Mouse (Mus musculus) retina, postnatal 1 day (tissue): ENCODE measurements around the gene Bank1.
"Not testable (repeated sequence)": the region's sequence is repeated elsewhere in the genome, so short reads cannot be mapped to it uniquely, and the experiment has no call there.

ENCODE experiments used
- DNase-seq: peaks from one replicate; pipeline ENCODE4 v3.0.0-alpha.2; 2012

Gene Bank1

DNA sequence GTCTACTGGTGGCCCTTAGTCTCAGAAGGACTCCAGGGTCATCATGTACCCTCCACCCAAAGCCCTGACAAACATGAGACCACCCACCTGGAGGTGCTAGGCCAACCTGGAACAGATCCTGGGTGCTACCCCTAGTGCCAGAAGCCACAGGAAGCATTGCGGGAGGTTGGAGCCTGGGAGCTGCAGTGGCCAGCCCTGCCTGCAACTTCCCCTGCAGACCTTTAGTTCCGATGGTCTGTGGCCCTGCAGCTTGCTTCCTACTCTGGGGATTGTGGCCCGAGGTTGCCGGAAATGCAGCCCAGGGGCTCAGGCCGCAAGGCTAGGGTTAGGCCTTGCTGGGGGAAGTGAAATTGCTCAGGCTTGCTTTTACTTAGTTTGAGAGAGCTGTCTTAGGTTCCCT, at the start of gene Bank1:
Gene Bank1, minus strand, starts transcription at position 284 of the 400 bp plus-strand sequence.
- DNase-seq: no peak

DNA sequence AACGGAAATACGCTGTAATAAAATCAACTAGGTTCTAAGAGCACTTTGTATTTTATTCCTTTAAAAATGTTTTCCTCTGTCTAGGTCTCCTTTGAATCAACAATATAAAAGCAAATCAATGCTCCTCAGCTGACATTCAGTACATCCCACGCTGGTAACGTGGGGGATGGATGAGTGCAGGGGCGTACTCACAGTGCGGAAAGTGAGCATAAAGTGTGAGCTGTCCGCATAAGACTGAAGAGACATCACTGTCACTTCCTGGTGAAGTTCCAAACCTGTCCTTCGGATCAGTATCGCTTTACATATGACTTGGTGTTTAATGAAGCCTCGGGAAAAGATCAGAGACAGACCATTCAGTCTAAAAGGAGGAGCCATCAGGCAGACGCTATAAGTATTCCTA, 44.0 kb upstream of the Bank1 start:
- no peak for DNase-seq

GRCm38 (mm10) chr3:136369466-136369865, 43.6 kb upstream of the Bank1 start:
- no peak for DNase-seq

DNA sequence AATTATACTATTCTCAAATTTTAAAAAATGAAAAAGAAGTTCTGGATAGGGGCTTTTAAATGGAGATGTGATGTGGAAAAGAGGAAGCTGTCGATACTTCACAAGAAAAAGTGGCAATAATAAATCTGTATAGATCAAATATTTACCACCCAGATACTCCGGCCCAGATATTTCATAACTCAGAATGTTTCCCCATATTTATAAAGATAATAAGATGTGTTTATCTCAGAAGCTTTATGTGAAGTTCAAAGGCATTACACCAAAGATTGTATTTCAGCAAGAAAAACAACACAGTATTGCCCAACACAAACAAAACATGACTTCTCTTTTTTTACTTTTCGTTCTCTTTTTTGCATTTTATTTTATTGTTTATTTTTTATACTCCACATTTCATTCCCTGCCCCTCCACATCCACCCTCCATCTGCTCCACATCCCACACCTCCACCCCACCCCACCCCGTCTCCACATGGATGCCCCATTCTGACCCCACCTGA, 42.7 kb upstream of the Bank1 start:
- DNase-seq: no peak

DNA sequence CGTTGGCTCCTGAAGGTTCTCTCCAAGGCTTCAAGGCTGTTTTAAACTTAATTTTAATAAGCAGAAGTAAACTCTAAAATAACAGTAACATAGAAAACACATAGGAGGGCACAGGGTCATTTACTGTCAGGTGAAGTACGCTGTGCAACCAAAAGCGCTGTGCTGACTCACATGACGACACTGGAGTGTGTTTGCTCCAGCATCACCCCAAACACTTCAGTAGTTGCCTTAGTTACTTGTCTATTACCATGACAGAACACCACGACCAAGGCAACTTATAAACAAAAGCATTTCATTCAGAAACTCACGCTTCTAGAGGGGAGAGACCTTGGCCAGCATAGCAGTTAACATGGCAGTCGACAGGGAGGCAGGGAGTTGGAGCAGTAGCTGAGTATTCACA, 23.8 kb upstream of the Bank1 start:
- no peak for DNase-seq

DNA sequence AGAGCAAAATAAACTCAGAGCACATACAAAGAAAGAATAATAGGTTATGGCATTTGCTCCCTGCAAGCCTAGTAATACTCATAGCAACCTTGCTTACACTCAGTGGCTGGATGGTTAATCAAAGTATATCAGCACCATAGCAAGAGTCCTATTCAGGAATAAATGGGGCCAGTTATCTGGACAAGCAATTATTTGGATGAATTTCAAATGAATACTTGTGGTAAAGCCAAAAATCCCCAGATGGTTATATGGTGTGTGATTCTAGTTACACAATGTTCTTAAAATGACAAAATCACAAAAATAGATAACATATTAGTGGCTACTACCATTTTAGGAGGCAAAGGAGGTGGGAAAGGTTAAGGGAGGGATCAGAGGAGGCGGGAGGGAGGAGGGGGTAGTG, 22.7 kb upstream of the Bank1 start:
- DNase-seq: no peak

DNA sequence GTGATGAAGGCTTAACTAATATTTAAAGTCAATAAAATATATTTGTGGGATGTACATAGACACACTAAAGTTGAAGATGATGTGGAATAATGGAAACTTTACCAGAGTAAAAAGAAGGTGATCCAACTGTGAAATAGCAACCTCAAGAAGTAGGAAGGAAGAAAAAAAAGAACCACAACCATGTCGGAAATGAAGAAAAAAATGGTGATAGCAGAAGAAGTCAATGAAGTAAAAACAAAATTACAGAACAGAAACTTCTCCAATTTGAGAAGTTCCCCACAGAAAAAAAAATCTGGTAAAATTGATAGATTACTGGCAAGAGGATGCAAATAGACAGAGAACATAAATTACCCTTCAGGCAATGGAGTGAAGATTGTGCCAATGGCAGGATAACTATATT, 21.4 kb upstream of the Bank1 start:
- DNase-seq: no peak

DNA sequence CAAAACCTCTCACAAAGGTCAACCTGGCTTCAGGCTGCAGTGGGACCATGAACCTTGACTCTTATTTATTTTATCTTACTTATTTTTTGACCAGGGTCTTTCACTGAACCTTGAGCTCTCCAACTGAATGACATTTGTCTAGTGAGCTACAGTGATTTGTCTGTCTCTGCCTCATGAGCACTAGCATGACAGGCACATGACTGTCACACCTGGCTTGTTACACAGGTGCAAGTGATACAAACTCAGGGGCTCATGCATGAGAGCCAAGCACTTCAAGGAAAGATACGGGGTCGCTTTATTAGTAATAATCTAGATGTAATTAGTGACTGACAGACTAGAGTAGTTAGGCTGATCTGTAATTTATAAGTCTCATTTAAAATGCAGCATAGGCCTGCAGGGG, 16.0 kb upstream of the Bank1 start:
- no peak for DNase-seq

- no peak for DNase-seq
Measured at GRCm38 (mm10) chr3:136339896-136340295, 14.0 kb upstream of the Bank1 start.

DNA sequence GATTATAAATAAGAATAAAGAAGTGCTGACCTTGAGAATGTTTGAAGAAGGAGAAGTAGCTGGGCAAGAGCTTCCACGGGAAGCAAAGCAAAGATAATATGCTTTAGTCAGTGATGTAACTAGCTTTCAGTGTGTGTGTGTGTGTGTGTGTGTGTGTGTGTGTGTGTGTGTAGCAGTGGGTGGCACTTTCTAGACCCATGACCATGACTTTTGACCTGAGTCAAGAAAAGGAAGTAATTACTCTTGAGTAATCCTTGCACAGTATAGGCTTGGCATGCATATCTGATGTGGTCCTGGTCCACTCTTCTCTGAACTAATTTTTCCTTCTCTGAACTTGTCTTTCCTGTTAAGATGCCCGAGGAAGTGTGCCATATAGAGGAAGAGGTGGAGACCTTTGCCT, 5.3 kb upstream of the Bank1 start:
- DNase-seq: no peak

- DNase-seq: no peak
Measured at GRCm38 (mm10) chr3:136330043-136330442, 4.2 kb upstream of the Bank1 start.

DNA sequence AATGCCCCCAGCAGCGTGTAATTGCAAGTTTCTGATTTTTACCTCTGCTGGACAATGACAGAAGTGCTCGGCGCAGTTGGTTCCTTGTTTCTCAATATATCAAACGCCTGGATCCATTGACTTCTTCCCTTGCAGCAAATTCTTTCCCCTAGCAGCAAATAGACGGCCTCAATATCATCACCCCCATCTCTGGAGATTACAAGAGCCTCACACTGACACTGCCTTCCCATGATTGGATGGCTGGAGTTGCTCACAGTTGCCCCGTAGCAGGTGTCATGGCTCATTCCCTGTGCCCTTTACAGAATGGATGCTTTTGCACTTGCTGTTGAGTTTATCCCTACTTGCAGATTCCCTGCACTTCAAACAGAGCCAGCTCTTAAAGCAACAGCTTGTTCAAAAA, 3.3 kb upstream of the Bank1 start:
- DNase-seq: peak; percentile 12

GRCm38 (mm10) chr3:136324716-136325115, 1.1 kb downstream of the Bank1 start:
- not testable (repeated sequence) for DNase-seq

- DNase-seq: no peak
Measured at GRCm38 (mm10) chr3:136321936-136322335, 3.9 kb downstream of the Bank1 start.

DNA sequence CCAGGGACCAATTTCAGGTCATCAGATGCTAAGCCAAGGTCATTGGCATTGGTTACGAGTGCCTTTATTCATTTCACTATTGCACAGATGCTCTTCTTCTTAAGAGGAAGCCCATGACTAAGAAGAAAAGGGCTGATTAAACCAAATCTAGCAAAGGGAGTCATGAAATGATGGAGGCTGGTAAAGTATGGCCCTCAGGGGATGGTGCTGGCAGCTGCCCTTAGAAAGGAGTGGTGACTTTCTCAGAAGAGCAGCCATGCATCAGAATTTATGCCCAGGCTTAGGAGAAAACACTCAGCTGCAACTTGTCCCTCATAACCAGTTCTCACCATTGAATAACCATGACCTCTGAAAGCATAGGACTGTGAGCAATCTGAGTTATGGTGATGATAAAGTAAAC, 17.4 kb downstream of the Bank1 start:
- no peak for DNase-seq

GRCm38 (mm10) chr3:136306564-136307158, 19.2 kb downstream of the Bank1 start:
- DNase-seq: no peak

- no peak for DNase-seq
Measured at GRCm38 (mm10) chr3:136302541-136302940, 23.3 kb downstream of the Bank1 start.

DNA sequence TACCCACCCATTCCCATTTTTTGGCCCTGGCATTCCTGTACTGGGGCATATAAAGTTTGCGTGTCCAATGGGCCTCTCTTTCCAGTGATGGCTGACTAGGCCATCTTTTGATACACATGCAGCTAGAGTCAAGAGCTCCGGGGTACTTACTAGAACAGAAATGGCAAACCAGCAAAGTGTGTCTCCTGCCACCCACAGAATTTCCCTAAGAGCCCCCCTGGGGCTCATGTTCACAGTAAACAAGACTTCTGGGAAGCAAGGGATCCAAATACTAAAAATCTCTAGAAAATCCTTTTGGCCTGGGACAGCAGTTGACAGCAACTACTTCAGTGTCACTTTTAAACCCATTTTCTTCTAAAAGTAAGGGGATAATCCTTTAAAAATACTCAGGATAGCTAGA, 25.1 kb downstream of the Bank1 start:
- DNase-seq: not testable (repeated sequence)

- DNase-seq: no peak
Measured at GRCm38 (mm10) chr3:136297355-136297754, 28.5 kb downstream of the Bank1 start.

- DNase-seq: no peak
Measured at GRCm38 (mm10) chr3:136295250-136295649, 30.6 kb downstream of the Bank1 start.

GRCm38 (mm10) chr3:136287883-136288282, 38.0 kb downstream of the Bank1 start:
- DNase-seq: no peak

GRCm38 (mm10) chr3:136264969-136265595, 60.8 kb downstream of the Bank1 start:
- DNase-seq: no peak

GRCm38 (mm10) chr3:136257761-136258160, 68.1 kb downstream of the Bank1 start:
- no peak for DNase-seq

GRCm38 (mm10) chr3:136254713-136255112, 71.2 kb downstream of the Bank1 start:
- DNase-seq: no peak

DNA sequence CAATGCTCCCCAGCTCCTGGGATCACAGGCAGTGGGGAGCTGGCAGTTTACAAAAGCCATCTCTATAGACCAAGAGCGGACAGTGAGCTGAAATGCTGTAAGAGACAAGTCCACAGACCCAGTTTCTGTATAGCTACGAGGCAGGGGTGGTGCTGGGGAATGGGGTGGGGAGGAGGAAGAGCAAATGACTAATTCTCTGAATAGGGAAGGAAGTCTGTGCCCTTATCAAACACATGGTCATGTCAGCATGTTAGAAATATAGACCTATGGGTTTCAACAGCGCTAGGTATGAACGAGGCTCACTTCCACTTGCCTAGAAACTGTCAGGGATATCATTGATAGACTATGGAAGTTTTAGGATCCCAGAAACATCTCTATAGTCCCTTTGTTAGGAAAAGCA, 73.0 kb downstream of the Bank1 start:
- DNase-seq: no peak
